Mouse (Mus musculus): ENCODE measurements around the gene Dysf.

- no peak for TF ChIP-seq CTCF (IDR thresholded peaks at IDR 0.05; ENCODE audit: extremely low read depth, insufficient read depth, insufficient read length, insufficient replicate concordance)
- no peak for TF ChIP-seq POLR2A (IDR thresholded peaks at IDR 0.05; ENCODE audit: low read depth, low read length)
These were observed 160.2 kb downstream of the Dysf start for GRCm38 (mm10) chr6:84168571-84168970.
